Mouse (Mus musculus): ENCODE results near the gene Pnkd. TPM values are rescaled to one million over a fixed set of nuclear protein-coding genes. Genes with fewer than 3 reads are reported as not detected.

Gene Pnkd
- total and polyA plus RNA-seq, 2 experiments from 2014 or later = 310 to 345 TPM

- Histone ChIP-seq H3K9ac (replicated peaks; ENCODE audit: low read depth, low read length) (peak overlapping the region; percentile 97), H3K27me3 (ENCODE audit: control insufficient read depth, insufficient read depth, low read length) (no peaks in the 10 kb centered on the region), H3K4me1 (ENCODE audit: control insufficient read depth, insufficient read depth) (peaks cover 20% of the 10 kb centered on the region), H3K4me2 (ENCODE audit: low read depth, low read length) (peak overlapping the region; percentile 94), H3K27ac (ENCODE audit: low read depth) (peak overlapping the region; percentile 98), H3K9me3 (replicated peaks; ENCODE audit: control insufficient read depth, low read length) (no peaks in the 10 kb centered on the region), H3K4me3 (ENCODE audit: low read depth, low read length) (peak overlapping the region; percentile 76), H3K36me3 (replicated peaks; ENCODE audit: control insufficient read depth, insufficient read depth, low read length) (peaks cover 21% of the 10 kb centered on the region)
- WGBS = under 1% methylated on average over 44 of the region's 63 CpGs
- peak; percentile 45 for ATAC-seq (ENCODE audit: insufficient read depth, low read depth)
- DNase-seq (ENCODE audit: low spot score) = peak; percentile 63
- TF ChIP-seq CTCF (IDR thresholded peaks at IDR 0.05; ENCODE audit: low read depth) (no peak), EP300 (IDR thresholded peaks at IDR 0.05; ENCODE audit: low read depth) (peak; percentile 63; the same call in 1 of the 2 replicates)
These were observed 107.2 kb downstream of the Pnkd start for GRCm38 (mm10) chr1:74391844-74392441.

DNA sequence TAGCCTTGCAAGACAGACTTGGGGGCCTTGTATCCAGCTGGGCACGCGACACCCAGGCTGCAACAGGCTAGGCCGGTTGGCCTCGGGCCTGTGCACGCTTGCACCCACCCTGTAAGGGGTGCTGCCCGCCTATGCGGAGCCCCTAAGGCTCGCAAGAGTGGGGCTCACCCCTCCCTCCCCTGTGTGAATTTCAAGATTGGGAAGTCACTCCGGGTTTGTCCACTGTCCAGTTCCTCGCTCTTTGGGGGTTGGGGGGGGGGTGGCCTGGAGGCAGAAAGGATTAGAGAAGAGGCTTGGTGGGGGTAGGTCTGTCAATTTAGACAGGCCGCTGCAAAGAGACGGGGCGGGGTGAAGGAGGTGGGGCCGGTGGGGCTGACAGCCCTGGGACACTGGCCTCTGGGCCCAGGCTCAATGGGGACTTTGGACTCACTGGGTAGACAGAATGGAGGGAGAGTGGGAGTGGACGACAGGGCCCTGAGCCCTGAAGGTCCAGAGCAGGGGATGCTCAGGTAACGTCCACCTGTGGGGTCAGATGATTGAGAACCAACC lies 107.8 kb downstream of the Pnkd start:
- H3K9ac ChIP-seq (replicated peaks; ENCODE audit: low read depth, low read length) = peak overlapping the region; percentile 97
- H3K27me3 ChIP-seq (ENCODE audit: control insufficient read depth, insufficient read depth, low read length) = no peaks in the 10 kb centered on the region
- peaks cover 20% of the 10 kb centered on the region for H3K4me1 ChIP-seq (ENCODE audit: control insufficient read depth, insufficient read depth)
- TF ChIP-seq EP300 (IDR thresholded peaks at IDR 0.05; ENCODE audit: low read depth) (0 out of 2 replicates have a peak, but pooled peaks have one; percentile 15), CTCF (IDR thresholded peaks at IDR 0.05; ENCODE audit: low read depth) (no peak)
- peaks cover 21% of the 10 kb centered on the region for H3K36me3 ChIP-seq (replicated peaks; ENCODE audit: control insufficient read depth, insufficient read depth, low read length)
- H3K27ac ChIP-seq (ENCODE audit: low read depth) = peak overlapping the region; percentile 98
- no peak for DNase-seq (ENCODE audit: low spot score)
- no peak for ATAC-seq (ENCODE audit: insufficient read depth, low read depth)
- H3K4me3 ChIP-seq (ENCODE audit: low read depth, low read length) = peak overlapping the region; percentile 76
- 2% methylated on average over 16 of the region's 16 CpGs for WGBS
- H3K4me2 ChIP-seq (ENCODE audit: low read depth, low read length) = peak overlapping the region; percentile 94
- H3K9me3 ChIP-seq (replicated peaks; ENCODE audit: control insufficient read depth, low read length) = no peaks in the 10 kb centered on the region

- WGBS = 39% methylated on average over 6 of the region's 7 CpGs
- H3K9ac ChIP-seq (replicated peaks; ENCODE audit: low read depth, low read length) = peak overlapping the region; percentile 97
- no peaks in the 10 kb centered on the region for H3K9me3 ChIP-seq (replicated peaks; ENCODE audit: control insufficient read depth, low read length)
- ATAC-seq (ENCODE audit: insufficient read depth, low read depth) = no peak
- H3K4me3 ChIP-seq (ENCODE audit: low read depth, low read length) = peak overlapping the region; percentile 76
- no peak for DNase-seq (ENCODE audit: low spot score)
- H3K27ac ChIP-seq (ENCODE audit: low read depth) = no peak overlapping the region
- H3K4me2 ChIP-seq (ENCODE audit: low read depth, low read length) = peak overlapping the region; percentile 94
- H3K36me3 ChIP-seq (replicated peaks; ENCODE audit: control insufficient read depth, insufficient read depth, low read length) = peaks cover 21% of the 10 kb centered on the region
- peaks cover 20% of the 10 kb centered on the region for H3K4me1 ChIP-seq (ENCODE audit: control insufficient read depth, insufficient read depth)
- H3K27me3 ChIP-seq (ENCODE audit: control insufficient read depth, insufficient read depth, low read length) = no peaks in the 10 kb centered on the region
- no peak for TF ChIP-seq CTCF (IDR thresholded peaks at IDR 0.05; ENCODE audit: low read depth)
- no peak for TF ChIP-seq EP300 (IDR thresholded peaks at IDR 0.05; ENCODE audit: low read depth)
These were observed 108.3 kb downstream of the Pnkd start for GRCm38 (mm10) chr1:74393010-74393409.

- 80% methylated on average over 9 of the region's 9 CpGs for WGBS
- no peaks in the 10 kb centered on the region for H3K9me3 ChIP-seq (replicated peaks; ENCODE audit: control insufficient read depth, low read length)
- no peak overlapping the region for H3K4me2 ChIP-seq (ENCODE audit: low read depth, low read length)
- ATAC-seq (ENCODE audit: insufficient read depth, low read depth) (no peak), DNase-seq (ENCODE audit: low spot score) (no peak)
- TF ChIP-seq CTCF (IDR thresholded peaks at IDR 0.05; ENCODE audit: low read depth) (no peak), EP300 (IDR thresholded peaks at IDR 0.05; ENCODE audit: low read depth) (no peak)
- no peak overlapping the region for H3K4me3 ChIP-seq (ENCODE audit: low read depth, low read length)
- peaks cover 21% of the 10 kb centered on the region for H3K36me3 ChIP-seq (replicated peaks; ENCODE audit: control insufficient read depth, insufficient read depth, low read length)
- peaks cover 20% of the 10 kb centered on the region for H3K4me1 ChIP-seq (ENCODE audit: control insufficient read depth, insufficient read depth)
- no peak overlapping the region for H3K27ac ChIP-seq (ENCODE audit: low read depth)
- H3K27me3 ChIP-seq (ENCODE audit: control insufficient read depth, insufficient read depth, low read length) = no peaks in the 10 kb centered on the region
- no peak overlapping the region for H3K9ac ChIP-seq (replicated peaks; ENCODE audit: low read depth, low read length)
These were observed 109.0 kb downstream of the Pnkd start for GRCm38 (mm10) chr1:74393697-74394096.

GRCm38 (mm10) chr1:74394311-74394710 lies 109.6 kb downstream of the Pnkd start:
- ATAC-seq (ENCODE audit: insufficient read depth, low read depth) = no peak
- H3K9me3 ChIP-seq (replicated peaks; ENCODE audit: control insufficient read depth, low read length) = no peaks in the 10 kb centered on the region
- peaks cover 20% of the 10 kb centered on the region for H3K4me1 ChIP-seq (ENCODE audit: control insufficient read depth, insufficient read depth)
- no peak overlapping the region for H3K4me2 ChIP-seq (ENCODE audit: low read depth, low read length)
- no peak for DNase-seq (ENCODE audit: low spot score)
- WGBS = 79% methylated on average over 9 of the region's 9 CpGs
- H3K36me3 ChIP-seq (replicated peaks; ENCODE audit: control insufficient read depth, insufficient read depth, low read length) = peaks cover 21% of the 10 kb centered on the region
- H3K27ac ChIP-seq (ENCODE audit: low read depth) = no peak overlapping the region
- TF ChIP-seq CTCF (IDR thresholded peaks at IDR 0.05; ENCODE audit: low read depth) = no peak
- no peak for TF ChIP-seq EP300 (IDR thresholded peaks at IDR 0.05; ENCODE audit: low read depth)
- H3K27me3 ChIP-seq (ENCODE audit: control insufficient read depth, insufficient read depth, low read length) = no peaks in the 10 kb centered on the region
- H3K9ac ChIP-seq (replicated peaks; ENCODE audit: low read depth, low read length) = no peak overlapping the region
- H3K4me3 ChIP-seq (ENCODE audit: low read depth, low read length) = no peak overlapping the region

All from heart, postnatal 0 days (tissue).